Mouse (Mus musculus) myocyte (in vitro differentiated cells): ENCODE data around the gene Prkcz. TPM values are rescaled to one million over a fixed set of nuclear protein-coding genes. Genes with fewer than 3 reads are reported as not detected.

ENCODE experiments used
- H3K27me3 ChIP-seq: one replicate; pipeline ENCODE4 v1.6.1; 2011; ENCODE audit not compliant: control insufficient read depth, insufficient read depth, insufficient read length
- H3K36me3 ChIP-seq: one replicate; pipeline ENCODE4 v1.6.1; 2011; ENCODE audit not compliant: control insufficient read depth, insufficient read depth
- H3K4me2 ChIP-seq: one replicate; pipeline ENCODE4 v1.6.1; 2011; ENCODE audit warnings: low read depth, control low read depth
- H3K4me3 ChIP-seq: one replicate; pipeline ENCODE4 v1.5.1; 2011; ENCODE audit warnings: mild to moderate bottlenecking, control low read depth, moderate library complexity
- H3K79me2 ChIP-seq: one replicate; pipeline ENCODE4 v1.6.1; 2011; ENCODE audit not compliant: control insufficient read depth, insufficient read depth
- H3ac ChIP-seq: one replicate; pipeline ENCODE4 v1.6.1; 2011; ENCODE audit not compliant: control insufficient read depth, insufficient read length
- CEBPB ChIP-seq: IDR thresholded peaks from 2 replicates; pipeline ENCODE4 v1.6.1; 2011; ENCODE audit warnings: mild to moderate bottlenecking, moderate library complexity; ENCODE audit not compliant: poor library complexity, insufficient read depth, severe bottlenecking
- E2F4 ChIP-seq: IDR thresholded peaks from one replicate; pipeline ENCODE4 v1.6.1; 2011; ENCODE audit warnings: mild to moderate bottlenecking, control low read depth, moderate library complexity; ENCODE audit not compliant: insufficient read depth
- MAX ChIP-seq: IDR thresholded peaks from one replicate; pipeline ENCODE4 v1.6.1; 2011; ENCODE audit warnings: low read depth, mild to moderate bottlenecking, control low read depth
- MYOD1 ChIP-seq, 3 experiments: IDR thresholded peaks; one replicate each; pipeline ENCODE4 v1.6.1; 2011; ENCODE audit warnings: control low read depth in 2 of 3, low read depth in 2 of 3, mild to moderate bottlenecking in 2 of 3, moderate library complexity in 1 of 3; ENCODE audit not compliant: insufficient read length in 2 of 3, control insufficient read depth in 1 of 3
- MYOG ChIP-seq, 3 experiments: IDR thresholded peaks; one replicate each; pipeline ENCODE4 v1.6.1; 2011; ENCODE audit warnings: control low read depth in 2 of 3, low read depth in 2 of 3, mild to moderate bottlenecking in 2 of 3; ENCODE audit not compliant: insufficient read length in 2 of 3, control insufficient read depth in 1 of 3, insufficient read depth in 1 of 3
- POLR2A ChIP-seq: IDR thresholded peaks from one replicate; pipeline ENCODE4 v1.6.1; 2011; ENCODE audit warnings: low read depth, mild to moderate bottlenecking, control low read depth, moderate library complexity; ENCODE audit not compliant: insufficient read length
- POLR2AphosphoS2 ChIP-seq: IDR thresholded peaks from one replicate; pipeline ENCODE4 v1.6.1; 2011; ENCODE audit warnings: low read depth, control low read depth; ENCODE audit not compliant: insufficient read length
- REST ChIP-seq: IDR thresholded peaks from one replicate; pipeline ENCODE4 v1.6.1; 2011; ENCODE audit warnings: mild to moderate bottlenecking, control low read depth, moderate library complexity; ENCODE audit not compliant: insufficient read depth, insufficient read length
- SRF ChIP-seq: IDR thresholded peaks from one replicate; pipeline ENCODE4 v1.6.1; 2011; ENCODE audit warnings: low read depth; ENCODE audit not compliant: control insufficient read depth, insufficient read length
- TCF12 ChIP-seq: IDR thresholded peaks from one replicate; pipeline ENCODE4 v1.6.1; 2011; ENCODE audit warnings: mild to moderate bottlenecking, control low read depth; ENCODE audit not compliant: poor library complexity, insufficient read depth, severe bottlenecking
- TCF3 ChIP-seq: IDR thresholded peaks from one replicate; pipeline ENCODE4 v1.6.1; 2011; ENCODE audit warnings: low read depth, control low read depth; ENCODE audit not compliant: insufficient read length
- USF1 ChIP-seq: IDR thresholded peaks from one replicate; pipeline ENCODE4 v1.6.1; 2011; ENCODE audit warnings: low read depth, mild to moderate bottlenecking, control low read depth, moderate library complexity
- polyA plus RNA-seq: library from polyadenylated mRNA; unstranded; fragments of >200 nt; fragmentation: generic; extraction: Trizol; gene quantifications from one replicate; pipeline ENCODE4 v1.2.1, GENCODE M21; 2012; ENCODE audit warnings: missing spikeins

The Prkcz gene
- polyA plus RNA-seq, 1 experiment = 0.36 TPM

DNA sequence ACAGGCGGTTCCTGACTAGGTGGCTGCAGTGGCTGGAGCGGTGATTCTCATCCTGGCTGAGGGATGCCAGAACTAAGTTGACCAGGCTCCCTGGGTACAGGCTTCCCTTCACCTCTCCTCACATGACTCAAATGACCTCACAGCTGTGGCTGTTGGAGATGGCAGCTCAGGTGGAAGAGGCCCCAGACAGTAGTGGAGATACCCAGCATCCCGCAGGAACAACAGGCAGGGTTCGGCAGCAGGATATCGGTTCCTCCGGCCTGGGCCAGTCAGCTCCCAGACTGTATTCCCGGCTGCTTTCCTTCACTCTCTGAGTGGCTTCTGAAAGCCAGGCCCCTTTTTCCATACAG lies 60.1 kb downstream of the Prkcz start:
- no peak overlapping the region for H3K4me2 ChIP-seq
- TF ChIP-seq TCF12 = no peak
- TF ChIP-seq USF1 = no peak
- no peak for TF ChIP-seq MYOG (IDR thresholded peaks at IDR 0.05; ENCODE audit: control insufficient read depth in 1 of 3, insufficient read depth in 1 of 3, insufficient read length in 2 of 3, low read depth in 2 of 3)
- TF ChIP-seq POLR2AphosphoS2 = no peak
- no peak for TF ChIP-seq CEBPB
- no peak for TF ChIP-seq MYOD1 (IDR thresholded peaks at IDR 0.05; ENCODE audit: control insufficient read depth in 1 of 3, insufficient read length in 2 of 3, low read depth in 2 of 3)
- no peak for TF ChIP-seq REST
- TF ChIP-seq E2F4 = no peak
- TF ChIP-seq SRF = no peak
- TF ChIP-seq MAX = no peak
- no peak for TF ChIP-seq TCF3
- TF ChIP-seq POLR2A = no peak
- no peak overlapping the region for H3ac ChIP-seq
- H3K79me2 ChIP-seq = no peaks in the 10 kb centered on the region
- H3K4me3 ChIP-seq = no peak overlapping the region
- H3K27me3 ChIP-seq = no peaks in the 10 kb centered on the region
- H3K36me3 ChIP-seq = no peaks in the 10 kb centered on the region

- no peaks in the 10 kb centered on the region for H3K27me3 ChIP-seq
- H3K79me2 ChIP-seq = no peaks in the 10 kb centered on the region
- H3ac ChIP-seq = no peak overlapping the region
- H3K4me2 ChIP-seq = no peak overlapping the region
- H3K4me3 ChIP-seq = no peak overlapping the region
- no peaks in the 10 kb centered on the region for H3K36me3 ChIP-seq
- TF ChIP-seq E2F4 (no peak), TCF3 (no peak), TCF12 (no peak), POLR2AphosphoS2 (no peak), POLR2A (no peak), SRF (no peak), CEBPB (no peak), MAX (no peak), MYOG (IDR thresholded peaks at IDR 0.05; ENCODE audit: control insufficient read depth in 1 of 3, insufficient read depth in 1 of 3, insufficient read length in 2 of 3, low read depth in 2 of 3) (no peak), MYOD1 (IDR thresholded peaks at IDR 0.05; ENCODE audit: control insufficient read depth in 1 of 3, insufficient read length in 2 of 3, low read depth in 2 of 3) (no peak)
Observed at GRCm38 (mm10) chr4:155300421-155301097, 60.6 kb downstream of the Prkcz start.

GRCm38 (mm10) chr4:155298826-155299225 lies 62.3 kb downstream of the Prkcz start:
- Histone ChIP-seq H3K4me2 (no peak overlapping the region), H3ac (no peak overlapping the region), H3K4me3 (no peak overlapping the region), H3K79me2 (no peaks in the 10 kb centered on the region), H3K27me3 (no peaks in the 10 kb centered on the region), H3K36me3 (no peaks in the 10 kb centered on the region)
- no peak for TF ChIP-seq TCF3
- TF ChIP-seq SRF = no peak
- no peak for TF ChIP-seq MYOD1 (IDR thresholded peaks at IDR 0.05; ENCODE audit: control insufficient read depth in 1 of 3, insufficient read length in 2 of 3, low read depth in 2 of 3)
- TF ChIP-seq TCF12 = no peak
- TF ChIP-seq E2F4 = no peak
- no peak for TF ChIP-seq POLR2A
- no peak for TF ChIP-seq USF1
- no peak for TF ChIP-seq CEBPB
- TF ChIP-seq MYOG (IDR thresholded peaks at IDR 0.05; ENCODE audit: control insufficient read depth in 1 of 3, insufficient read depth in 1 of 3, insufficient read length in 2 of 3, low read depth in 2 of 3) = no peak
- TF ChIP-seq MAX = no peak
- no peak for TF ChIP-seq REST
- TF ChIP-seq POLR2AphosphoS2 = no peak

- Histone ChIP-seq H3ac (no peak overlapping the region), H3K36me3 (no peaks in the 10 kb centered on the region), H3K4me3 (no peak overlapping the region), H3K79me2 (no peaks in the 10 kb centered on the region), H3K4me2 (no peak overlapping the region), H3K27me3 (no peaks in the 10 kb centered on the region)
- no peak for TF ChIP-seq REST
Observed at GRCm38 (mm10) chr4:155297057-155297456, 64.1 kb downstream of the Prkcz start.

GRCm38 (mm10) chr4:155295996-155296395 lies 65.2 kb downstream of the Prkcz start:
- no peaks in the 10 kb centered on the region for H3K36me3 ChIP-seq
- no peak overlapping the region for H3K4me3 ChIP-seq
- TF ChIP-seq MAX (no peak), TCF12 (no peak), MYOG (IDR thresholded peaks at IDR 0.05; ENCODE audit: control insufficient read depth in 1 of 3, insufficient read depth in 1 of 3, insufficient read length in 2 of 3, low read depth in 2 of 3) (no peak), CEBPB (no peak), REST (no peak), POLR2AphosphoS2 (no peak), TCF3 (no peak), SRF (no peak), POLR2A (no peak), E2F4 (no peak), USF1 (no peak), MYOD1 (IDR thresholded peaks at IDR 0.05; ENCODE audit: control insufficient read depth in 1 of 3, insufficient read length in 2 of 3, low read depth in 2 of 3) (no peak)
- H3K4me2 ChIP-seq = no peak overlapping the region
- no peaks in the 10 kb centered on the region for H3K79me2 ChIP-seq
- no peaks in the 10 kb centered on the region for H3K27me3 ChIP-seq
- H3ac ChIP-seq = no peak overlapping the region
